Mouse (Mus musculus) adrenal gland, postnatal 14 days (tissue): ENCODE data around the gene Olfr1511. TPM values are rescaled to one million over a fixed set of nuclear protein-coding genes. Genes with fewer than 3 reads are reported as not detected.
"Not testable (repeated sequence)": the region's sequence is repeated elsewhere in the genome, so short reads cannot be mapped to it uniquely, and the experiment has no call there.

Experiments used
- DNase-seq: peaks from one replicate; pipeline ENCODE4 v3.0.0; 2021; ENCODE audit warnings: mixed read lengths
- long read RNA-seq, 2 experiments: library from polyadenylated mRNA; stranded (forward); transcript quantifications; one replicate each; pipeline ENCODE4 v2.0.0; 2021
- total RNA-seq: library from RNA; stranded (reverse); gene quantifications from 2 replicates; pipeline ENCODE4 v1.2.3, GENCODE M21; 2021

Gene Olfr1511
- total RNA-seq = not detected in 2 replicates
- long read RNA-seq, experiment 1 = 0 reads
- long read RNA-seq, experiment 2 = 0 reads

- DNase-seq = no peak
Observed at GRCm38 (mm10) chr14:52397279-52397678, at the start of gene Olfr1511. Gene Olfr1511 (minus strand): TSS chr14:52397379.

- DNase-seq = no peak
Observed at GRCm38 (mm10) chr14:52442690-52443089, 45.5 kb upstream of the Olfr1511 start, which contains the start of gene Olfr1509. Gene Olfr1509 (plus strand): TSS chr14:52442990.

- no peak for DNase-seq
Observed at GRCm38 (mm10) chr14:52427686-52428085, 30.5 kb upstream of the Olfr1511 start.

GRCm38 (mm10) chr14:52414273-52414672 is 17.1 kb upstream of the Olfr1511 start, which contains the start of gene Olfr1510:
Gene Olfr1510 (minus strand): TSS chr14:52414373.
- no peak for DNase-seq

DNA sequence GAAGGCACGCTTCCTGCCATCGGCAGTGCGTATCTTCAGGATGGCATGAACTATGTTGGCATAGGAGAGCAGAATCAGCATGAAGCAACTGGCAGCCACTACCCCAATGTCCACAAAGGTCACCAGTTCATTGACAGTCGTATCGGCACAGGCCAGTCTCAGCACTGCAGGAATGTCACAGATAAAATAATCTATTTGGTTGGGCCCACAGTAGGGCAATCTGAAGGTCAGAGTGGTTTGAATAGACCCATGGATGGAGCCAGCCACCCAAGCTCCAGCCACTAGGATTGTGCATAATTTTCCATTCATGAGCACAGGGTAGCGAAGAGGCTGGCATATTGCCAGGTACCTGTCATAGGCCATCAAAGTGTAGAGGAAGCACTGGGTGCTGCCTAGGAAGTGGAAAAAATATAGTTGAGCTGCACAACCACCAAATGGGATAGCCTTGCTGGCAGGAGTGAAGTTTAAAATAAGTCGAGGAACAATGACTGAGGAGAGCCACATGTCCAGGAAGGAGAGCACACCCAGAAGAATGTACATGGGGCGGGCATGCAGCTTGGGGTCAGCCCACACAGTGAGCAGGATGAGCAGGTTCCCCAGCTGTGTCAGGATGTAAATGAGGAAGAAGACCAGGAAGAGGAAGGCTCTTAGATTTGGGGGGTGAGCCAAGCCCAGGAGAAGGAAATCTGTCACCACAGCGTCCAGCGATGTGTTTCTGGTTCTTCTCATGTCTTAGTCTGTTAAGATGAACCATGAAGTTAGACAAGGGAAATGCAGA is 13.2 kb upstream of the Olfr1511 start:
- DNase-seq = not testable (repeated sequence)

DNA sequence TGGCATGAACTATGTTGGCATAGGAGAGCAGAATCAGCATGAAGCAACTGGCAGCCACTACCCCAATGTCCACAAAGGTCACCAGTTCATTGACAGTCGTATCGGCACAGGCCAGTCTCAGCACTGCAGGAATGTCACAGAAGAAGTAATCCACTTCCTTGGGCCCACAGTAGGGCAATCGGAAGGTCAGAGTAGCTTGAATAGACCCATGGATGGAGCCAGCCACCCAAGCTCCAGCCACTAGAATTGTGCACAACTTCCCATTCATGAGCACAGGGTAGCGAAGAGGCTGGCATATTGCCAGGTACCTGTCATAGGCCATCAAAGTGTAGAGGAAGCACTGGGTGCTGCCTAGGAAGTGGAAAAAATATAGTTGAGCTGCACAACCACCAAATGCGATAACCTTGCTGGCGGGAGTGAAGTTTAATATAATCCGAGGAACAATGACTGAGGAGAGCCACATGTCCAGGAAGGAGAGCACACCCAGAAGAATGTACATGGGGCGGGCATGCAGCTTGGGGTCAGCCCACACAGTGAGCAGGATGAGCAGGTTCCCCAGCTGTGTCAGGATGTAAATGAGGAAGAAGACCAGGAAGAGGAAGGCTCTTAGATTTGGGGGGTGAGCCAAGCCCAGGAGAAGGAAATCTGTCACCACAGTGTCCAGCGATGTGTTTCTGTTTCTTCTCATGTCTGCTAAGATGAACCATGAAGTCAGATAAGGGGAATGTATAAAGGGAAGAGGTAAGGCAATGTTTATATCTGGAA is 6.9 kb downstream of the Olfr1511 start:
- not testable (repeated sequence) for DNase-seq

DNA sequence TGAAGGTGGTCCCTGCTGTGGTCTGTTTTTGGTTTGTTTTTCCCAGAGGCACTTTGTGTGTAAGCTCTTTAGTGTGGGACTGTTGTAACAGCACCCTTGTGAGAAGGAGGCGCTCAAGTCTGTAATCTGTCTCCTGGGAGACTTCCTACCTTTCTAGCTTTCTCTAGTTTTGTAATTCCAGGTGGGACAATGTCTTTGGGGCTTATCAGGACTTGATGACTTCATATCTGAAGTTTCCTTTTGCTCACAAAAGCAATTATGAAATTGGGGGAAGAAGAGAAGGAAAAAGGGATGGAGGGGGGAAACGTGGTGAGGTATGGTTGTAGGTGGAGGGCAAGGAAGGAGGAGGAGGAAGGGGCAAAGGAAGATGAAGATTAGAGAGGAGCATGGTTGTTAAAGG is 18.1 kb downstream of the Olfr1511 start, which contains the start of gene Olfr1512:
Gene Olfr1512, minus strand, starts transcription at position 101 of the 400 bp plus-strand sequence.
- DNase-seq = no peak

DNA sequence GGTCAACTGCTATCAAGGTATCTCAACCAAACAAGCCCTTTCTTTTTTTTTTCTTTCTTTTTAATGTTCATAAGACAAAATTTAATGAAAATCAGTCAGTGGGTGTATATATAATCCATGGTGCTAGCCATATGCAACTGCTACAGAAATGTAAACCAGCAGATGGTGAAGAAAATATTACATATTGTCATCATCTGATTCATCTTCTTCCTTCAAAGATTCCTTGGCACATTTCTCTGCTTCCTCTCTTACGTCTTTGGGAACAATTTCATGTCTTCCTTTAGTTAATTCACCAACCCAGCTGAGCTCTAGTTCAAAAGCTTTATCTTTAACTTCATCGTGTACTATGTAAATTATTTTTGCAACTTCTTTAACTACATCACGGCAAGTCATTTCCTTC is 28.4 kb downstream of the Olfr1511 start:
- DNase-seq = no peak

DNA sequence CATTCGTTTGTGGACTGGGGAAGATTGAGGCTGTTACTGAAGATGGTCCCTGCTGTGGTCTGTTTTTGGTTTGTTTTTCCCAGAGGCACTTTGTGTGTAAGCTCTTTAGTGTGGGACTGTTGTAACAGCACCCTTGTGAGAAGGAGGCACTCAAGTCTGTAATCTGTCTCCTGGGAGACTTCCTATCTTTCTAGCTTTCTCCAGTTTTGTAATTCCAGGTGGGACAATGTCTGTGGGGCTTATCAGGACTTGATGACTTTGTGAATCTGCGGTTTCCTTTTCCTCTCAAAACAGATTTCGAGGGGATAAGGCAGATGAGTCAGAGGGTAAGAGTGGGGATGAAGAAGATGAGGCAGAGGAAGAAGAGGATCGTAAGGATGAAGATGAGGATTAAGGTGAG is 40.9 kb downstream of the Olfr1511 start, which contains the start of gene Olfr1513:
Gene Olfr1513, minus strand, starts transcription at position 101 of the 400 bp plus-strand sequence.
- no peak for DNase-seq

Other genes with a start within 250 kb of the Olfr1511 start
- gene Supt16, start 200.0 kb downstream of the Olfr1511 start, total RNA-seq = 56.4 and 62.2 TPM in 2 replicates
- 88.4 and 93.0 TPM in 2 replicates for gene Chd8, start 139.6 kb downstream of the Olfr1511 start, total RNA-seq
- gene Tox4, start 118.2 kb downstream of the Olfr1511 start, total RNA-seq = 42.7 and 46.9 TPM in 2 replicates
- gene Rab2b, start 117.8 kb downstream of the Olfr1511 start, total RNA-seq = 30.2 and 32.2 TPM in 2 replicates
- 31.4 and 41.7 TPM in 2 replicates for gene Mettl3, start 92.3 kb downstream of the Olfr1511 start, total RNA-seq
- gene Sall2, start 68.6 kb downstream of the Olfr1511 start, total RNA-seq = 7.3 and 9.6 TPM in 2 replicates
- gene Olfr1513, start 41.0 kb downstream of the Olfr1511 start, total RNA-seq = not detected in 2 replicates
- gene Olfr1512, start 18.2 kb downstream of the Olfr1511 start, total RNA-seq = not detected in 2 replicates
- not detected in 2 replicates for gene Olfr1510, start 17.0 kb upstream of the Olfr1511 start, total RNA-seq
- gene Olfr1509, start 45.6 kb upstream of the Olfr1511 start, total RNA-seq = not detected in 2 replicates
- gene Olfr1508, start 70.1 kb upstream of the Olfr1511 start, total RNA-seq = not detected in 2 replicates
- gene Olfr1507, start 98.4 kb upstream of the Olfr1511 start, total RNA-seq = not detected in 2 replicates